Mouse (Mus musculus) liver, embryonic 14.5 days (tissue): Measurements from ENCODE around the gene Ccdc85a.

Experiments
- CTCF ChIP-seq: IDR thresholded peaks from 2 replicates; pipeline ENCODE4 v1.5.1; 2016; ENCODE audit warnings: antibody characterized with exemption, low read depth, control low read depth
- EP300 ChIP-seq: IDR thresholded peaks from 2 replicates; pipeline ENCODE4 v1.6.1; 2016; ENCODE audit warnings: antibody characterized with exemption, low read depth

DNA sequence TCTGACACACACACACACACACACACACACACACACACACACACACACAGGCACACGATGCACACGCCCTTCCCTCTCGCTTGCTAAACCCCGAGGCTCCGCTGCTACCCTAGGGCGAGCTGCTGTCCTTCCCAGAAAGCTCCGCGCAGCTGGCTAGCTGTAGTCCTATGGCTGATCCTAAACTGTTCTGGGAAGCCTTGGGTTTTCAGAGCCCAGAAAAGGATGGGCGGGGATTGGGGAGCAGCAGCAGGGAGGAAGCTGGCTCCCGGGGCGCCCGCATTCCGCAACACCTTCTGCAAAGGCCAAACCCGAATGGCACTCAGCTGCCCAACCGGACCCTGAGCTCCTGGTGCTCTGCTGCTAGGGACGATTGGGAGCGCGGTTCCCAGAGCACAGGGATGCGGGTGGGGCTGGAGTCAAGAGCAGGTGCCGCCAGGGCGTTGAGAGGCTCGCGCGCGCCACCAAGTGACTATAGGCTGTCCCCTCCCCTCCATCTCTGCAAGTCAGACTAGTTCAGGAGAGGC is at the start of gene Ccdc85a:
- TF ChIP-seq CTCF (peak; percentile 62), EP300 (no peak)
